Mouse (Mus musculus): ENCODE data around the gene Tldc1.

Tldc1 gene

DNA sequence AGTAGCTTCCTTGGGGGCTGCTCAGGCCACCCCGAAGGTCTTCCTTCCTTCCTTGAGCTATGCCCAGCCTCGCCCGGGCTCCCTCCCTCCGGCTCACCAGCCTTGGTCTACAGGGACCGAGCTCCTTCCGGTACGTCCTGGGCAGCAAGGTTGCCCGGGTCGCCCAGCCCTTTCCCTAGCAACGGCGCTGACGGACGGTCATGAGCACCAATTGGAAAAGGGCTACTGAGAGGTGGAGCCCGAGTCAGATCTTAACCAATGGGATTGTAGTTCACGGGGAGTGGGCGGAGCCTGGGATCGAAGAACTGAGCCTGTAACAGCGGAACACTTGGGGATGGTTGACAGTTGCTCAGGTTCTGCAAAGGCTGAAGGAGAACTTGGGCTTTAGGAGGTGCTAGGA, at the start of gene Tldc1:
TSS of gene Tldc1 (minus strand) at position 154 of the 400 bp plus-strand sequence.
- TF ChIP-seq GATA4 (IDR thresholded peaks at IDR 0.05; ENCODE audit: insufficient replicate concordance, low read length): peak; percentile 5; the same call in 1 of the 2 replicates

DNA sequence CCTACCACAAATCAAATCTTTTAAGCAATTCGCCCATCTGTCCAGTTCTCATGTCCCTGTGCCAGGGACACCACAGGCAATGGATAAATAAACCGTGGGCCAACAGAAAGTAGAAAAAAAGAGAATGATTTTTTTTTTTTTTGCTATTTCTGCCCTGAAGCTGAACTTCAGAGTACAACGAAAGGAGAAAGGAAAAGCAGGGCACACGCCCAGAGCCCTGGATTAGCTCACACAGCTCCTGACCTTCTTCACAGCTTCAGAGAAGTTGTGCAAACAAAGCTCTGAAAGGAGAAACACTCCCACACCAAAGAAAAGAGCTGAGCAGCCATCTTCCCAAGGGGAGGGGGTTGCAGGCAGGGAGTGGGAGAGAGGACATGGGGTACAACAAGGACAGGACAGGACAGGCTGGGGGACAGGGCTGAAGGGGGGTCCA, 49.5 kb upstream of the Tldc1 start:
- no peak for TF ChIP-seq GATA4 (IDR thresholded peaks at IDR 0.05; ENCODE audit: insufficient replicate concordance, low read length)

DNA sequence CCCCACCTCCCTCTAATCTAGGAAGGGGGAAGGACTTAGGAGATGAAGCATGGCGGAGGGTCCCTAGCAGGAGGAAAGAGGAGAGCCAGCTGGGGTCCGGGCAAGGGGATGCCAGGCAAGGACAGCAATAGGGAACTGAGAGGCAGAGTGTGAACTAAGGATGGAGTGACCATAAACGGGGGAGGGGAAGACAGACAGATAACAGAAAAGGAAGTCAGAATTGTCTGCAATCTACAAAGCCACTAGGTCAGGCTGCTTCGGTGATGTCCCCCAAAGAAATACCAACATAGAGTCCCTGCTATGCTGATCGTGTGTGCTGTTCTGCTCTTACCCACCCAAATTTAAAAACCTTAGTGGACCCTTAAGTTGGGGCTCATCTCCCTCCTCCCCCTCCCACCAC, 48.8 kb upstream of the Tldc1 start:
- TF ChIP-seq GATA4 (IDR thresholded peaks at IDR 0.05; ENCODE audit: insufficient replicate concordance, low read length): no peak

DNA sequence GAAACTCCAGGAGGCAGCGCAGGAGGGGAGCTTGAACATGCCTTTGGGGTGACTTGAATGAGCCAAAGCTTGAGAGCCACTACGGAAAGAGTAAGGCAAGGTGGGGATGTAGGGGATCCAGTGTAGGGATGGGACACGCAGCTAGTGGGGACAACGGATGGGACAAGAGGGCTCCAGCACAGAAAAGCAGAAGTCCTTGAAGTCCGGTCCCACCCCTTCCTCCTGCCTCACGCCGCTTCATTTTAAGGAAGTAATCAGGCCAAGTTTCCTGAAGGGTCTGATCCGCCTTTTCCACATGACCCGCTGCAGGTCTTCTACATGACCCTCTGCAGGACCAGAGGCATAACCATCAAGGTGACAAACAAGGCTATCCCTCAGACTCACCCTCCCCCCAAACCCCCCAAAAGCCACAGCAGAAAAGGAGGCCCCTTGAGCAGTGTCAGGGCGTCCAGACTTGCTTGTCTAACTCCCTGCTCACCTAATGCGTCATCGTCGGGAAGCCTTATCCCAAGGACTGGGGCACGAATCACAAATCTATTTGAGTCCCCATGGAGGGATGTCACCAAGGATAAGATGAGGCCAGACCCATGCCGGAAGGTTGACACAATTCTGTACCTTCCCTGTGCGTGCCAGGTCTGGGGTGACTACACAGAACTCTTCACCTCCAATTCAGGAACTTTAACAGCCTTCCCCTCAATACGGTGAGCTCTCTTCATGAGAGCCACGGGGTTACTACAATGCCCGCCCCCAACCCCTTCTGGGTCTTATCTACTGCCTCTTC, 47.9 kb upstream of the Tldc1 start:
- TF ChIP-seq GATA4 (IDR thresholded peaks at IDR 0.05; ENCODE audit: insufficient replicate concordance, low read length): no peak

DNA sequence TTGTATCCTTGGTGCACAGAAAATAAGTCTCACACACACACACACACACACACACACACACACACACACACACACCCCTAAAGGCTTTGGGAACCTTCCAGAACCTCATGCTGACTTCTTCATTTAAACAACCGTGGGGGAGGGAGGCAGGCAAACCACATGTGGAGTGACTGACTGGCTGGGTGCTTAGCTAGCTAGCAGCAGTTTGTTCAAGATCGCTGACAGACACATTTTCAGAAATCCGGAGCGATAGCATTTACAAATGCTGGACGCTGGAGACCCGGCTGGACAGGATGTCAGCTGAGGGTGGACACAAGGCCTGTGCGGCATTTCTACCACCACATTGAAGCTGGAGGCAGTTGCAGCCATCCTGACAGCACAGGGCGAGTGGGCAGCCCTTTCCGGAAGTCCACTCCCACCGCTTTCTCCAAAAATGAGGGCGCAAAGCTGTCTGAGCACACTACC, 46.6 kb upstream of the Tldc1 start:
- peak; percentile 88 for TF ChIP-seq GATA4 (IDR thresholded peaks at IDR 0.05; ENCODE audit: insufficient replicate concordance, low read length)

DNA sequence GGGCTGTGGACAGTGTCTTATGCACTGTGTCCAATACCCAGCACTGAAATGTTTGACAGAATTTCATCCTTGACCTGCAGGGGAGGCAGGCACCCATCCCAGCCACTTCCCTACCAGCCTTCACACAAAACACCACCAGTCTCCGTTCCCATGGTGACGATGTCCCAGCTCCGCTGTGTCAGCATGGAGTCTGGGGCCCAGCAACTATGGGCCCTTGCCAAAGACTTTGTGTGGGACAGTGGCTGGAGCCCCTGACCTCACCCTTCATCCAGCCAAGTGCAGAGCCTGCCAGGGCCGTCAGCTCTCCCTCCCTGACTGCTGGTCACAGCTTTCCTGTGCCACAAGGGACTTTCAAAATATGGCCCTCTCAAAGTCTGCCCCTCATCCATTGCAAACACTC, 45.9 kb upstream of the Tldc1 start:
- TF ChIP-seq GATA4 (IDR thresholded peaks at IDR 0.05; ENCODE audit: insufficient replicate concordance, low read length): no peak

DNA sequence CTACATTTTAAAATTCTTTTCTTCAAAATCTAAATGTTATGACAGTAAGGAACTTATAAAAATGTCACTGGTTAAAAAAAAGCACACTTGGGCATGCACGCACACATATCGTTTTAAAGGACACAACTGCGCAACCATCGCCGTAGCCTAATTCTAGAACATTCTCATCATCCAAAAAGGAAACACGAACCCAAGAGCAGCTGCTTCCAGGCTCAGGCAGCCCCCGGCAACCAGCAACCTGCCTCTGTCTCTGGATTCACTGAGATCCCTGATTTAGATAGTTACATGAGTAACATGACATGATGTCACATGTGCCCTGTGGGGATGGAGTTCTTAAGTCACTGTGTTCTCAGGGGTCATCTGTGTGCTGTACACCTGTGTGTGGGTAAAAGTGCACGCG, 45.1 kb upstream of the Tldc1 start:
- TF ChIP-seq GATA4 (IDR thresholded peaks at IDR 0.05; ENCODE audit: insufficient replicate concordance, low read length): no peak

DNA sequence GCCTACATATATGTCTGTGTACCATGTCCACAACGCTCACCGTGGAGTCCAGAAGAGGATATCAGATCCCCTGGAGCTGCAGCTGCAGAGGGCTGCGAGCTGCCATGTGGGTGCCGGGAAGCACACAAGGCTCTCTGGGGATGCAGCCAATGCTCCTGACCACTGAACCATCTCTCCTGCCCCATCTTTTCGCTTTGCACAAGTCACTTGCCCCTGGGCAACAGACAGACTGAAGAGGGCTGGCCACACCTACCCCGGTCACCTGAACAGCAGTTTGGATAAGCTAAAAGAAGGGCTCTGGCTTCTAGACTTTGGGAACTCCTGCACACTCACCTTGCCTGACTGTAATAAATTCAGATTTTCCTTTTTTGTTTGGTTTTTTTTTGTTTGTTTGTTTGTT, 43.5 kb upstream of the Tldc1 start:
- TF ChIP-seq GATA4 (IDR thresholded peaks at IDR 0.05; ENCODE audit: insufficient replicate concordance, low read length): no peak

DNA sequence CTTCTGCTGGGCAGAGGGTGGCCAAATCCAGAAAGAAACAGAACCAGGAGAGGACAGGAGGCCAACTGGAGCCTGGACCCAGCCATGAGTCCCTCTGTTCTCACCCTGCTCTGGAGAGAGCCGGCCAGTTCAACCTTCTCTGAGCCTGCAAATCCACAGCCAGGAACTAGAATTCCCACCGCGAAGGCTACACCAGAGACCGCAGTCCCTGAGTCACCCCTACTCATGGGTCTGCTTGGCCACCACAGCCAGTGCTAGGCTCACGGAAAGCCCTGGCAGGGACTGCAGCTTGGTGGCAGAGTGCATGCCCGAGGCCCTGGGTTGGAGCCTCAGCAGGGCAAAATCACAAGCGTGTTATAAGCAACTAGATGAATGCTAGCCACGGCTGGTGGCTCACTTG, 41.8 kb upstream of the Tldc1 start:
- no peak for TF ChIP-seq GATA4 (IDR thresholded peaks at IDR 0.05; ENCODE audit: insufficient replicate concordance, low read length)

DNA sequence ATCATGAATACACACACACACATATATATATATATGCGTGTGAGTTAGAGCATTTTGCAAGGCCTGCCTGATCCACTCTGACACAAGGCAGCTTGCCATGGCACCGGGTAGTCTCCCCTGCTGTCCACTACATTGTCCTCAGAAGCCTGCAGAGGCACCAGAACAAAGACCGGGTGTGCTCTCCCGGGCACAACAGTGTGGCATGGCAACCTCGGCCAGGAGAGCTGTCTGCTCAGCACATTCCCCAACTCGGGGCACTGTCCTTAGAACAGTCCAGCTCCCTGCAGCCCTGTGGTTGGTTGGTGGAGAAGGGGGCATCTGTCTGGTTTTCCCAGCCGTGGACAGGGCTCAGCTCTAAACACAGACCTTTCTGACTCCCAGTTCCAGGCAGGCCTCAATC, 41.1 kb upstream of the Tldc1 start:
- no peak for TF ChIP-seq GATA4 (IDR thresholded peaks at IDR 0.05; ENCODE audit: insufficient replicate concordance, low read length)

DNA sequence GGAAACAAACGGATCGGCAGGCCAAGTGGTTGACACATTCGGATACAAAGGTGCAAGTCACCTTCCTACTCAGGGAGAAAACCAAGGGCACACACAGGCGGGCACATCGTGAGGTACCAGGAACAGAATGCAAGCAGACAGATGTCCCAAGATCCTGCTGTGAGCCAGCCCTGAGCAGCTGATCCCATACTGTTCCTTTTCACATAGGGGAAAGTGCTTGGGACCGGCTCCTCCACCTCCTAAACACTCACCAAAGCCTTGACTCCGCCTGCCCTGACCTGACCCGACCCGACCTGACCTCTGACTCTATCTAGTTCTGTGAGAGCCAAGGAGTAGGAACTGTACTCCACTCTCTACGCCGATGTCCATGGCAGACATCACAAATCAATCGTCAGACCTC, 39.2 kb upstream of the Tldc1 start:
- TF ChIP-seq GATA4 (IDR thresholded peaks at IDR 0.05; ENCODE audit: insufficient replicate concordance, low read length): no peak

DNA sequence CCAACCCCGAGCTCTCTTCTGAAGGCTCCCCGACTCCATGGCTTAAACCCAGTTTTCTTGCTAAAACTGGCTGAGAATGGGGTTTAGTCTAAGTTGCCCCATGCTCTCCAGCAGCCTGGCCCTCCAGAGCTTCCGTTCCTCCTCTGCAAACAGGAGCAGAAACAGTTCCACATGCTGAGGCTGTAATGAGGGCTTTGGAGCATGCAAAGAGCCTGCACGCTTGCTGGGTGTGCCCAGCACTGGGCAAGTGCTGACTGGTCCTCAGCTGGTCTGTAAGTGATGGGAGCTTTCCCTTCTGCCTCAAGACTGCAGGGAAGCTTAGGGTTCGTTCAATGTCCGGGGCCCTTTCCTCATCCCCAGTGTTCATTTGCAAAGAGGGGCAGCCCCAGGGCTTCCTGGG, 38.0 kb upstream of the Tldc1 start:
- no peak for TF ChIP-seq GATA4 (IDR thresholded peaks at IDR 0.05; ENCODE audit: insufficient replicate concordance, low read length)

DNA sequence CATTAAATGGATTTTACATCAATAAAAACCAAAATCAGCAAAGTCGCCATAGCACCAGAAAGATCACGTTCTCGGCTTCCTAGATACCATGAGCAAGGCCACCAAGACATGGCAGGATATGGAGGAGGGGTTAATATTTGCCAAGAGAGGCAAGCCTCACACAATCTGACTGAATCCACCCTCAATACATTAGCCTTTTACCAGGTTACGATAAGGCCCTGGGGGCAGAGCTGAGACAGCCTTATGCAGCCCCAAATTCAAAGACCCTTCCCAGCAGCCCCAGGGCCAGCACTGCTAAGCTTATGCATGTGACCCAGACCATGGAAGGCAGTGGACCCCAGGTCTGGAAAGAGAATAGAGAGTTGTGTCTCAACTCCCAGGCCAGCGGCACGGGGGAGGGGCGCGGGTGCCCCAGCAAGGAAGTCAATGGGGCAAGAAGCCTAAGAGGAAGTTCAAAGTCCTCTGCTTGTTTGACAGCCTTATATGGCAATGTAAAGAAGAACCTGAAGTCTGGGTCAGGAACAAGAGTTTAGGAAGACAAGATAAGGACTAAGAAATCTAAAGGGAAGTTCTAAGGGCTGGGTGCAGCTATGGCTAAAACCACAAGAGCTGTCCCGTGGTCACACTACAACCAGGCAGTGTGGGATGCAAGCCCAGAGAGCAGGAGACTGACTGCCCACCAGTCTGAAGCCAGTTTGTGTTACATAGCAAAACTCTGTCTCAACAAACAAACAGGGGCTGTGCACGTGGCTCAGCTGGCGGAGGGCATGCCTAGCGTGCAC, 34.6 kb upstream of the Tldc1 start:
- no peak for TF ChIP-seq GATA4 (IDR thresholded peaks at IDR 0.05; ENCODE audit: insufficient replicate concordance, low read length)

DNA sequence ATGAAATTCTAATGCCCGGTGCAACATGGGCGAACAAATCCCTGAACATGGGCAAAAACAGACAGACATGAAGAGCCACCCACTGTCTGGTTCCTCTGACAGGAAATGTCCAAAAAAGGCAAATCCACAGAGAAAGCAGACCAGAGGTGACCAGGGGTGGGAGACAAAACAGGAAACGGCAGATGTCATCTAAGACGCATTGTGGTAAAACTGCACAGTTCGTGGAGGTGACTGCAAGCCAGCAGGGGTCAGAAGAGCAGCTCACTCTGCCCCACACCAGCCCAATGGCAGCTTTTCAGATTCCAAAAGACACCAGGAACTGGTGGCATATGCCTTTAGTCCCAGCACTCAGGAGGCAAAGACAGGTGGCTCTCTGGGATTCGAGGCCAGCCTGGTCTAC, 33.7 kb upstream of the Tldc1 start:
- TF ChIP-seq GATA4 (IDR thresholded peaks at IDR 0.05; ENCODE audit: insufficient replicate concordance, low read length): no peak

DNA sequence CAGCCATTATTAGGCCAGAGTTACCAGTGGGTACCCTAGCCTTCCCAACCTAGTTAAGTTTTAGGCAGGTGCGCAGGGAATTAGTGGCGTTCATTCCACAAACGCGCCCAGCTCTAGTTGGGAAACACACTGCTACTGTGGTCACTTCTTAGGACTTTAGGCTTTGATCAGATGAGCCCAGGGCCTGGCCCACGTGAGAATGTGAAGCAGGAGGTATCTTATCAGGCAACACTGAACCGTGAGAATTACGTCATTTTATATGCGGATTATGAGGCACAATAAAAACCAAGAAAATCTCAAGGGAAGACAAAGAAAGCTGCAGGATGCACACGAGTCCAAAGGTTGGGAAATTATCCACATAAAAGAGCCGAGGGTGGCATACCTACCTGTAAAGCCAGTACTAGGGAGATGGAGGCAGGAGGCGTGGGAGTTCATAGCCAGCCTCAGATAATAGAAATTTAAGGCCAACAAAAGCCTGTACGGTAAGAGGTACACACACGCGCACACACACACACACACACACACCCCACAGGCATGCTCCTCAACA, 32.8 kb upstream of the Tldc1 start:
- no peak for TF ChIP-seq GATA4 (IDR thresholded peaks at IDR 0.05; ENCODE audit: insufficient replicate concordance, low read length)

All from liver, adult (tissue).